Comparison of ENCODE assay signal across 23 mouse cellular contexts in genomic region chr16:86399288-86399687, GRCm38 (mm10).
"Had no signal": no experiment of that assay in that cellular context is flagged by ENCODE, and none has a peak within 500 bp of the region (broad histone marks: within the 10 kb centered on the region; RNA-seq: fewer than 3 reads in every experiment).

No protein-coding gene starts in this region.

- H3K4me1 ChIP-seq: heart, embryonic 13.5 days; heart, embryonic 15.5 days; hindbrain, embryonic 13.5 days; hindbrain, embryonic 15.5 days; limb, embryonic 13.5 days; limb, embryonic 15.5 days; liver, embryonic 12.5 days had no signal

- H3K4me3 ChIP-seq: heart, adult 2 months; heart, embryonic 13.5 days; heart, embryonic 15.5 days; hindbrain, embryonic 13.5 days; hindbrain, embryonic 15.5 days; limb, embryonic 13.5 days; limb, embryonic 15.5 days; liver, embryonic 12.5 days had no signal

- H3K9me3 ChIP-seq: heart, embryonic 13.5 days; heart, embryonic 15.5 days; hindbrain, embryonic 13.5 days; hindbrain, embryonic 15.5 days; limb, embryonic 13.5 days; limb, embryonic 15.5 days; liver, embryonic 12.5 days had no signal

- H3K4me2 ChIP-seq: heart, embryonic 11.5 days; heart, embryonic 13.5 days; heart, embryonic 15.5 days; hindbrain, embryonic 13.5 days; hindbrain, embryonic 15.5 days; limb, embryonic 13.5 days; limb, embryonic 15.5 days; liver, embryonic 12.5 days had no signal

- ATAC-seq: forebrain, postnatal 0 days; hindbrain, postnatal 0 days; intestine, embryonic 16.5 days; liver, embryonic 12.5 days had no signal

- H3K27me3 ChIP-seq: heart, embryonic 13.5 days; heart, embryonic 15.5 days; hindbrain, embryonic 13.5 days; hindbrain, embryonic 15.5 days; limb, embryonic 13.5 days; limb, embryonic 15.5 days; liver, embryonic 12.5 days had no signal

- DNase-seq: forebrain, postnatal 0 days; gastrocnemius, postnatal 14 days; gastrocnemius, postnatal 36 days; heart, adult 11 months; heart, adult 2 months; heart, postnatal 14 days; heart, postnatal 36 days; layer of hippocampus, adult 9-11 months; layer of hippocampus, postnatal 36 days; left cerebral cortex, postnatal 4 days; lung, adult 18-20 months had no signal

- H3K36me3 ChIP-seq: heart, embryonic 13.5 days; heart, embryonic 15.5 days; hindbrain, embryonic 13.5 days; hindbrain, embryonic 15.5 days; limb, embryonic 13.5 days; limb, embryonic 15.5 days; liver, embryonic 12.5 days had no signal

- H3K27ac ChIP-seq: heart, adult 2 months; heart, embryonic 13.5 days; heart, embryonic 15.5 days; hindbrain, embryonic 13.5 days; hindbrain, embryonic 15.5 days; hindbrain, postnatal 0 days; kidney, postnatal 0 days; limb, embryonic 13.5 days; limb, embryonic 15.5 days; liver, embryonic 12.5 days; liver, embryonic 14.5 days had no signal

- H3K9ac ChIP-seq: forebrain, postnatal 0 days; heart, embryonic 13.5 days; heart, embryonic 15.5 days; hindbrain, embryonic 13.5 days; hindbrain, embryonic 15.5 days; limb, embryonic 13.5 days; limb, embryonic 15.5 days; liver, embryonic 12.5 days; liver, embryonic 14.5 days had no signal
